Mouse (Mus musculus): ENCODE measurements at regions not wholly inside any gene's neighbourhood (a gene's known extent, or its start where the extent isn't known, plus 50 kb on each side); places are given as distances from the start of the nearest gene placed in this dataset.

DNA sequence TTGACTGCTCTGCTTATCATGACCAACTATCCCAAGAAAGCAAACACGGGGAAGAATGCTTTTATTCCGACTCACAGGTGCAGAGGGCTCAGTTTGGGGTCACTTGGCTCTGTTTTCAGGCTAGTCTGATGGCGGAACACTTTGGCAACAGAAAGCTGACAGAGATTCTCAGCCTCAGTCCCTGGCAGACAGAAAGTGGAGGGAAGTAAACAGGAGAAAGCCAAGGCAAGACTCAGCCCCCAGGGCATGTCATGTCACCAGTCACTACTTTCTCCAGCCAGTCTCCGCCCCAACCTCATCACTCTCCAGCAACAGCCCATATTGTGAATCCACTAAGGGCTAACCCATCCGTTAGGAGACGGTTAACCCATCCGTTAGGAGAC, 166.2 kb upstream of the Dio3 start:
- TF ChIP-seq CTCF (IDR thresholded peaks at IDR 0.05; ENCODE audit: low read depth) (no peak), EP300 (optimal IDR thresholded peaks at IDR 0.05) (no peak)

All from stomach, postnatal 0 days (tissue).